Mouse (Mus musculus): ENCODE measurements around the gene Bhlhe41.

Bhlhe41 gene

DNA sequence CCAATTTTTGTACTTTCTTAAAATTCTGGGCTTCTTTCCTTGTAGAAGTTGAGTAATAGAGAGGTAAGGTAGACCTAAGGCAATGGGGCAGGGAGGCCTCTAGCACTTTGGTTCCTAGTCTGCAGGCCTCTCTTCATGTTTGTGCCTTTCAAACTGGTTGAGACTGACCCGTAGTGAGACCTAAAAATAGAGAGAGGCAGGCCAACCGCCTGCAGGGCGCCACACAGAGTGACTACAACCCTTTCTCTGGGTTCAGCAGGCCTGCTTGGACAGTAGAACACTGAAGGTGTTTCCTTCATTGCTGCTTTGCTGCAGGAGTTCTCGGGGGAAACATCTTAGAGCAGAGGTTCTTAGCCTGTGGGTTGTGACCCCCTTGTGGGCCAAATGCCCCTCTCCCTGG, 5.6 kb upstream of the Bhlhe41 start:
- no peak for DNase-seq (ENCODE audit: extremely low spot score)

DNA sequence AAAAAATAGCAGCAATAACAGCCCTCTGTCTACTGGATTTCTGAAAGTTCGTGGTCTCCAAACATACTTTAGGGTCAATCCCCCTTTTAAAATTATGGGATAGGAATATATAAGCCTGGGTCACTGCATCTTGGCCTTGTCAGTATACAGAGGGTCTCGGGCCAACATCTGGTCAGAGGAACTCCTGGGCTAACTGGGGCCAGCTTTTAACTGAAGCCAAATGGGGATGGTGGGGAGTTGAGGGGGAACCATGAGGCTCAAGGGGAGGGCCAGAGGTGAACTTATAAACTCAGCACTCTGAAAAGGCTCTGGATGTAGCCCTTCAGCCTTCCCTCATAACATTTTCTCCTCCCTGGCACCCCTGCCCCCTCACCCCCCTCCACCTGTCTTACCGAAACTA, 1.8 kb upstream of the Bhlhe41 start:
- DNase-seq (ENCODE audit: extremely low spot score), result no peak

DNA sequence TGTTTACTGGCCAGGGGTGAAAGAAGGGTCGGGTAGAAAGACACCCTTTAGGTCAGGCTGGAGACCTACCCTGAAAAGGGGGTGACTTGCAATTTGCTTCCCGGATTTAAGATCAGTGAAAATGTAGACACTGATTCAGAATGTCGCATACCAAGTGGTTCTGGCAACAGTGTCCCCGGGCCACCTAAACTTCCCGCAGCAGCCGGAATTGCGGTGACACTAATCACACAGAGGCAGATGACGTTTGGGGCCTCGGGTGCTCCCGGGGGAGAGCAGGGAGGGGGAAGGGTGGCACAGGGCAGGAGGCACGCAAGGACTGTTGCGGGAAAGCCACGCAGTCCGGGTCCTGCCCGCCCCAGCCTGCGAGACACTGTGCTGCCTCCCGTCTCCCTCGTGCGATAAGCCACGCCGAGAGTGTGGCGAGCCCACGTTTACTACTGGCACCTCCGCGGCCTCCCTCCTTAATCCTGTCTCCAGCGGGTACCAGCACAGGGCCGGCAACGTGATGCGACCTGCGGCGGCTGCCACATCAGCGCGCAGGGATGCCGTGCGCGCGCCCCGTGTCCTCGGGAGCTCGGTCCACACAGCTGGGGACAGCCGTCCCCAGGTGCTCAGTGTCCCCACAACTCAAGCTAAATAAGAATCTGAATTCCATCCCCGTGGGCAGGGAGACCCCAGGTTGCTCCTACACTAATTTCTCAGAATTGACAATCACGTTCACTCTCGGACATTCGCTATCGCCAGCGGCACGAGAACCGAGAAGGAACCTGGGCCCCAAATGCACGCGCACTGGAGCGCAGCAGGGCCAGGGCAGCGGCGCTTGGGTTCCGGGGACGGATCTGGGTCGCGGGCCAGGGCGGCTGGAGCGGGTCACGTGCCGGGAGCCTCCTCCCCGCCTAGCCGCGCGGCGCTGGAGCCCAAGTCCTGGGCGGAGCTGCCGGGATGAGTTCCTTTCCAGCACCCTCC, 811 bp upstream of the Bhlhe41 start:
- DNase-seq (ENCODE audit: extremely low spot score), result peak; percentile 66

DNA sequence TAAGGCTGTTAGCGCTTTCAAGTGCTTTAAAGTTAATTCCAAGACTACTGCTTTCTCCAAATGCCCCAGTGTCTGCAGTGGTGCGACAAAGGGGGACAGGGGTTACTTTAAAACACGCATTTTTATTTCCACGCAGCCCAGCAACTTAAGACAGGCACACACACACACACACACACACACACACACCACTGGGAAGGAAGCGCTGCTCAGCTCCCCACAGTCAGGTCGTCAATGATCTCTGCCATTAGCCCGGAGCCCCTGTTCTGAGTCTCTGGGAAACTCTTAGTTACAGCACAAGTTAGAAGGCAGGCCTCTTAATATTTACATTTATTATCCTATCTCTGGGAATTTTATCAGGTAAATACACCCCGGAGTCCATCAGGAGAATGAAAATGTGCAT, 1.2 kb downstream of the Bhlhe41 start:
- no peak for DNase-seq (ENCODE audit: extremely low spot score)

DNA sequence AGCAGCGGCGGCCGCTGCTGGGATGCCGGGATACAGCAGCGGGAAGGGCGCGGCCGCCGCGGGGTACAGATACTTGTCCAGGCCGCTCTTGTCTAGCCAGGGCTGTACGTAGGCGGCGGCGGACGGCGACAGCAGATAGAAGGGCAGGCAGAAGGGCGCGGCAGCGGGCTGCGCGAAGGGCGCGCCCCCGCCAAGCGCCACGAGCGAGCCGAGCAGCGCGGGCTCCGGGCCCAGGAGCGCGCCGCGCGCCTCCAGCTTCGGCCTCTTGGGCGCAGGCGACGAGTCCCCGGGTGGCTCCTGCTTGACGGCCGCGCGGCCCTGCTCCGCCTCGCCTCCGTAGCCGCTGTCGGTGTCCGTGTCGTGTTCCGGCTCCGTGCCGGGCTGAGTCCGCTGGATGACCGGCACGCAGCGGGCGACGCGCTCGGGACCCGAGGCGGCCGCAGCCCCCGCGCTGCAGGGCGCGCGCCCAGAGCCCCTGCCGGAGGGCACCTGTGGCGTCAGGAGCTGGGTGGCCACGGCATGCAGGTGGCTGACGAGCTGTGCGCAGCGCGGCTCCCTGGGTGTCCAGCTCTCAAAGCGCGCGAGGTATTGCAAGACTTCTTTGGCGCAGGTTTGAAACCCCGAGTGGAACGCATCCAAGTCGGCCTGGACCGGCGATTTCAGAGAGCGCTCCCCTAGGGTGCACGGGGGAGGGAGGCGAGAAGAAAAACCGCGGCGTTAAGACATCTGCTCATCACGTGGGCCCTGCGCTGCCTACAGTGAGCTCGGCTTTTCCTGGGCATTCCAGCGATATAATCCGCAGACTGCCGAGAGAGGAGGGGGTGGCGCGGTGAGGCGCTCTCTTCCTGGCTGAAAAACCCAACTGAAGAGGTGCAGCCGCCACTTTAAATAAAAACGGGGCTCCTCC, 2.0 kb downstream of the Bhlhe41 start:
- DNase-seq (ENCODE audit: extremely low spot score), result peak; percentile 67

DNA sequence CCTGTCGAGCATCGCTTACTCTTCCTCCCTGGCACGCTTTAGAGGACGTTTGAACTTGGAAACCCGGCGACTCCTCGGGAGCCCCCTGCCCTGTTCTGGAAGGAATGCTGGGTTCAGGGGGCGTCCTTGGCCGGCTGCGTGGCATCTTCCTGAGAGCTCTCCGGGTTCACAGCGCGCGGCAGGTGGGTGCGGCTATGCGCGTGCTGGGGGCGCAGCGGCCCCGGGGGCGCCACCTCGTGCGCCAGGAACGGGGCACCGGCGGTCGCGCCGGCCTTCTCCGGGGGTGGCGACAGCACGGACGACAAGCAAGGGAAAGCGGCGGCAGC, 2.7 kb downstream of the Bhlhe41 start:
- DNase-seq (ENCODE audit: extremely low spot score), result no peak

DNA sequence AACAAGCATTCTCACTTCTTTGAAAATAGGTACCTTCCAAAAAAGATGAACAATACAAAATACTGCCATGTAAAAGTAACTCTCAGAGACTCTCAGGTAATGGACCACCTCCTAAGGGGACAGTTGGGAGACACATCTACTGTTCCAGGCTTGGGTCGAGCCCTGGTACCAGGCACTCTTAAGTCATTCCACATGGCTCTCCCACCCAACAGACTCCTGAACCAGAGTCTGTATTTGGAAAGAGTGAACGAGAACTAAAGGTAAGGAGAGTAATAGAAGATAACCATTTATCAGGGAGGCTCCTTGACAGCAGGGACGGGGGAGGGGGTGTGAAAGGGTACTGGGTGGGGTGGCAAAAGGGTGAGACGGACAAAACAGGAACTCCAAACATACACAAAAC, 3.0 kb downstream of the Bhlhe41 start:
- no peak for DNase-seq (ENCODE audit: extremely low spot score)

DNA sequence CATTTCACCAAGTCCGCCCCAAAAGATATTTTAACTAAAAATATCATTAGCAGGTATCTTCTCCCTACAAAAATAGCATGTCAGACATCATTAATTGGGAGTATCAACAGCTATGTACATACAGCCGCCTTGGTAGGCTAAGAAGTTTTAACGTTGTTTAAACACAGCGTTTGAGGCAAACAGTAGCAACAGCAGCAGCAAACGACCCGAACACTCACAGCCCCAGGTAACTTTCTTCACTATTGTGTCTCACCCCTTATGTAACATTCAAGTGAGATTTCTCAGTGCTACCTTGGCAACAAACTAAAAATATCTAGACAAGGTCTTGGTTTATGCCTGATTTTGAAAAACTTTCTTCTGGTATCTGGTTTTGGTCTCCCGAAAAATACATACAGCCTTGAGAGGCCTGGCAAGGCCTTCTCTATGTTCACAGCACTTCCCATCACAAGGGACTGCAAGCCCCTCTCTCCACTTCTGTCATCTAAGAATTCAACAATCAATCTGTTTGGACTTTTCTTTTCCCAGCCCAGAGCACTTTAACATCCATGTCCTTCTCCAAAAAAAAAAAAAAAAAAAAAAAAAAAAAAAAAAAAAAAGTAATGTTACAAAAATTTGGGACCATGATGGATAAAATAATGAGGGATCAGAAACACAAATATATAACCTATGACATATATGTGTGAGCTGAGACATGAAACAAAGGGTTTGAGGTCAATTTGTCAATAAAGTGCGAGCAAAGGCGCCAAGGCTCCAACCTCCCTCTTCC, 3.7 kb downstream of the Bhlhe41 start:
- no peak for DNase-seq (ENCODE audit: extremely low spot score)

DNA sequence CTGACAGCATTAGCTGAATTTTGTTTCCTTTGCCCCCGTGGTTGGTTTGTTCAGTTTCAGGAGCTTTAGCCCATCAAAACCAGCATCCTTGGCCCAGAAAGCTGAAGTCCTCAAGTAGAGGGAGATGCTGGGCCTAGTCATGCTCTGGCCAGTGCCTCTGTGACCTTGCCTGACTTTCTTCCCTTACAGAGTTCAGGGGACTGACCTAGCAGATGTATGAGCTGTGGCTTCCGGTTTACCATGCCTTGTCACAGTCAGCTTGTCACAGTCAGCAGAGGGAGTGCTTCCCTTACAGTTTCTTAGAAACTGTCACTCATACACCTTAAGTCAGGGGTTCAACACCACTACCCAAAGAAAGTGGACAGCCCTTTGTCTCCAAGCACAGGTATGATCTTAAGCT, 5.0 kb downstream of the Bhlhe41 start:
- no peak for DNase-seq (ENCODE audit: extremely low spot score)

DNA sequence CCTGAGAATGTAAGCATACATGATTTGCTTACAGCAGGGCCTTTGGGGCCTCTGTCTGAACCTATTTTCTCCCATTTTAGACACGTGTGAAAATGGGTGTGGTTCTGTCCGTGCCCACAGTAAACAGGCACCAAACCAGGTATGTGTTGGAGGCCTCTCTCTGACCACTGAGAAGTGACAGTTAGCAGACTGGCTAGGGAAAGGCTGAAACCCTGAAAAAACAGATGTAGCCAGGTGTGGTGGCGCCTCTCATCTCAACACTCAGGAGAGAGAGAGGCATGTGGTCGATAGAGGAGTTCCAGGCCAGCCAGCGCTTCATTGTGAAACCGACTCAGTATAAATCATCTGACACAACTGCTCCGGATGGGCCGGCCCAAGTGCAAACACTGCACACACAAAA, 6.9 kb downstream of the Bhlhe41 start:
- DNase-seq (ENCODE audit: extremely low spot score), result no peak

DNA sequence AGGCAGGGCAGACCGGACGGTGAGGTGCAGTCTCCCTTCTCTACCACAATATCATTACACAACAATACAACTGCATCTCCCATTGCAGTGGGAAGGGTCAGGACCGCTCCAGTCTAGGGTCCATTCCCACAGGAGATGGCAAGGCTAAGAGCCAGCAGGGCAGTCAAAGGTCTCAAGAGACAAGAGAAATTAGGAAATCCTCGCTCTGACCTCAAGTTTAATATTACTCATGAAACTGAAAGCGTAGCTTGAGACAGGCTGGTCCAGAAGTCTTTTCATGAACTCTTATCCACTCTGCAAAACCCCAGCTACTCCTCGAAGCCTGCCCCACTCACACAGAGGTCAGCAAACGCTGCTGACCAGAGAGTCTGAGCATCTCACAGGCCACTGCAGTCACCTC, 7.9 kb downstream of the Bhlhe41 start:
- DNase-seq (ENCODE audit: extremely low spot score), result no peak

DNA sequence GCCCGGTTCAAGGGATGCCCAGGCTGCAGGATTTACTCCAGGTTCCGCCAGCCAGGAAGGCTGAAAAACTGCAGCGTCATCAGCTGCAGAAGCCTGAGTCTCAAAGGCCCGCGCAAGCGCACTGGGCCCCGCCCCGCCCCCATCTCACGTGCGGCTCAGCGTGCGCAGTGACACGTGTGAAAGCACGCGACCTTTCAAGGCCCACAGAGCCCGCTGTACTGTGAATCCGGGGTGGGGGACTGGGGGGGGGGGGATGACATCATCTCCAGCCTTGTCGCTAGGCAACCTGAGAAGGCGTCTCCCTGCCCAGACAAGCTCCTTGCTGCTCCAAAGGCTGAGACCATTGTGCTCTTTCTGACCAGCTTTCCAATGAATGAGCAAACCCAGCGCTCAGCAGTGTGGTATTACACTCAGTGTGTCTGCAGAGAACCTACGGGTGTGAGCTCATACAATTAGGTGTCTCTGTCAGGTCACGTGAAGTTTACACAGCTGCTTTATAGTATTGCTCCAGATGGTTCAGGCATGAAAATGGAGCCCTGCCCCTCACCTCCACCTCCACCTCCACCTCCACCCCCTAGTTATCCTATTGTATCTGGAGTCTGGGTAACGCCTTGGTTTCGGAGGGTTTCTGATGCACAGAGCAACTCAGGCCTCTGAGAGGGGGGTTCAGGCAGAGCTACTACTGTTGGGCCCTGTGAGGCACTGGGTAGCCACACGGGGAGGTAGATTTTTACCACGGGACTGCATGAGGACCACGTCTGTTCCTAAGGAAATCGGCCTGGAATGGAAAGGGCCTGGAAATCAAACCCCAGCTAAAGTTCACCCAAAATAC, 9.4 kb downstream of the Bhlhe41 start:
- DNase-seq (ENCODE audit: extremely low spot score), result peak; percentile 98

DNA sequence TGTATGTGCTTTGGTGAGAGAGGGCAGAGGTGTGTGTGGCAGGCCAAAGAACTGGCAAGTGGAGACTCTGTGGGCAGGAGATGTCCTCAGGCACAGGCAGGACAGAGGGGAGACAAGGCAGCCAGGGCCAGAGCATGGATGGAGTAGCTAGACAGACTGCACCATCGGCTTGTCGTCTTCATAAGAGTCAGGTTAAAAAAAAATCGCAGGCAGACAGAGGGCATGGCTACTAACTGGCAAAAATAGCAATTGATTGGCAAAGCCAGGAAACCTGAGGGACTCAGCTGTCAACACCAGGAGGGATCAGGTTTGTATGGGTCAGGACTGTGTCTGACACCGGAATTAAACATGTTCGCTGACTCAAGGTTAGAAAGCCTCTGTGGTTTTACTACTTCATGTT, 10.6 kb downstream of the Bhlhe41 start:
- no peak for DNase-seq (ENCODE audit: extremely low spot score)

DNA sequence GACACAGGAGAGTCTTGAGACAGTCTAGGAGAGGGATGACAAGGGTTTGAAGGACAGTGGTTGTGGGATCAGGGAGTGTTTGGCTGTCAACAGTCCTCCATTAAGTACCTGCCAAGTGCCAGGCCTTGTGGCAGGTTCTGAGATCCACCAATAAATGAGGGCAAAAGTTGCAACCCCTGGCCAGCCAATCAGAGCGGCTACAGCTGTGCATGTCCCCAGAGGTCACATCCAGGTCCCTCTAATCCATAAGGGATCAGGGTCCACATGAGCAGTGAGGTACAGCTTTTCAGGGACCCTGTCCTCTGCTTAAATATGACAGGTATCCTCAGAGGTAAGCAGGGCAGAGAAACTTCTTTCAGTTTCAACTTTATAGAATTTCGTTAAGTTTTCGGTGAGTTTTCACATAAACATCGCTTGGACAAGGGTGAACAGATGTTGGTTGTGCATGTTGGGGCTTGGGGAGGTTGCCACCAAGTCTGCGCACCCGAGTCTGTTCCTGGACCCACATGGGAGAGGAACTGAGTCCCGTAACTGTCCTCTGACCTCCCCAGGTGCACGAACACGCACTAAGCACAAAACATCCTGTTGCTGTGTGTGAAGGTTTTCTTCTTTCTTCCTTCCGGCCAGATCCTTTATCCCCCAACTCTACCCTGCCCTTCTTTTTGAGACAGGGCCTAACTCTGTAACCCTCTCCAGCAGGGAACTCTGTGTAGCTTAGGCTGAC, 11.8 kb downstream of the Bhlhe41 start:
- no peak for DNase-seq (ENCODE audit: extremely low spot score)

DNA sequence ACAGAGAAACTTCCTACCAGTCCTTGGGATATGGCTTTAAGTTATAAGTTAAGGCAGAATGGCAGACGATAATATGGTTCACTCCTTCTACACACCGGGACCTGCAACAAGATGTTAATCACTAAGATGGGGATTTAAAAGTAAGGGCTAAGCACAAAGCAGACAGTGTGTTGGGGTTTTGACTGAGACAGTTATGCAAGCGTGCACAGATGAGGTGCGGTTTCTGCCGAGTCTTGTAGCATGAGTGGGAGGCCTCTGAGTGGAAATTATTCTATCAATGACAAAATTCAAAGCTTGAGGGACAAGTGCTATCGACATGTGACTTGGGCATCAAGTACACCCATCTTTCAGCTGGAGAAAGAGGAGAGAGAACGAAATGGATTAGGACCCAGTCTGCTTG, 12.7 kb downstream of the Bhlhe41 start:
- DNase-seq (ENCODE audit: extremely low spot score), result no peak

DNA sequence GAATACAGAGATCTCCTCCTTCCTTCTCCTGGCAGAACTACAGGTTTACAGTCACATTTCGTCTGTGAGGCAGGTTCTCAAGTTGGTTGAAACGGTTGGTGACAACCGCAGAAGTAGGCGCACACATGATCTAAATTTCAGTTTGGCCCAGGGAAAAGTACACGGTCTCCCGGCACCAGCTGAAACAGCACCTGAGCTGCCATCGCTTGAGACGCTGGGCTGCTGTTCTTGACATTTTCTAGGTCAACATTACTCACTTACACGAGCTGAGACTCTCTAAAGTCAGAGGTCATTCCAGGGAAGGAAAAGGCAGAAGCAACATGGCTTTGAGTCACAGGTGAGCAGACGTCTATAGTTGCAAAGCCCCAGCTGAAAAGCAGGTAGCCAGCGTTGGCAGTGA, 13.4 kb downstream of the Bhlhe41 start:
- no peak for DNase-seq (ENCODE audit: extremely low spot score)

DNA sequence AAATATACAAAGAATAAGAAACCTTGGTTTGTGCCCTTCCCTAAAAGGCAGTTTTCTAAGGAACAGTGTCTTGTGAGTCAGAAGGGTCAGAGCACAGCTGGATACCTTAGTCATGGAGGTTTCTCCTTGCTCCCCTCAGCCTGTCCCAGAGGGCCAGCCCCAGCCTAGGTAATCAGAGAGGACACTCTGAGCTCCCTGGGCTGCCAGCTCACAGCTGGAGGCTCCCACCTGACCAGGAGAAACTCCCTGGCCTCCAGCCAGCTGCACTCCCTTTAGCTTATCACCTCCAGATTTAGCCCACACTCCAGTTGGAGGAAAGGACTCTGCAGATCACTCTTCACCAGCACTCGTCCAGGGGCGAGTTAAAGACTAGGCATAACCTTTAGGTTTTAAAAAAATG, 14.6 kb downstream of the Bhlhe41 start:
- no peak for DNase-seq (ENCODE audit: extremely low spot score)

DNA sequence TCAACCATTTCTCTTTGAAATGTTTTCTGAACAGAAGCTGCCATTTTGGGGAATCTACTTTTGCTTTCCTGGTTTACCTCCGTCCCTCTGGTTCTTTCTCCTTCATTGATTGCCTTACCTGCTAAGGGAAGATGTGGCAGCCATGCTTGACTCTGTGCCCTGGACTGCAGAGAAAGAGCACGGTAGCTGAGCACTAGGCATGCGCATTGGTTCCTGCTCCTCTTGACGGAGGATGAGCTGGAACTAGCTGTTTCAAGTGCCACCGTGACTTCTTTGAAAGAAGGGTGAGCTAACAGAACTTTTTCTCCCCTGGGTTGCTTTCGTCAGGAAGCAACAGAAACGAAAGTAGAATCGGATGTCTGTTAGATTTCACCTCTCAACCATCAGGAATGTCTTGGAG, 17.7 kb downstream of the Bhlhe41 start:
- DNase-seq (ENCODE audit: extremely low spot score), result no peak

DNA sequence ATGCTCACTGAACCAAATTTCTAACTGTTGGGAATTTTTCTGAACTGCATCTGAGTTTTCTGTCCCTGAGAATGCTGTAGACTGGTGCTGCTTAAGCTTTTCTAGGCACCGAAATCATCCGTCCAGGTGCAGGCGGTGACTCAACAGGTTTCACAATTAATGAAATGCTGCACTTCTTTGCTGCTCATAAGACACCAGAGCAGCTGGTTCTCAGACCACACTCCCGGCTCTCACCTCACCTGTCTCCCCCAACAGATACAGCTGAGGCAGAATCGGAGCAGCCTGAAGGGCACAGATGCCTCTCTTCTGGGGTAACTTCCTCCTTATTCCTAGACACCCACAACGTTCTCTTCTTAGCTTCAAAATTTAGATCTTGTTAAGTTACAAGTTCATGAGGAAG, 18.4 kb downstream of the Bhlhe41 start:
- no peak for DNase-seq (ENCODE audit: extremely low spot score)

DNA sequence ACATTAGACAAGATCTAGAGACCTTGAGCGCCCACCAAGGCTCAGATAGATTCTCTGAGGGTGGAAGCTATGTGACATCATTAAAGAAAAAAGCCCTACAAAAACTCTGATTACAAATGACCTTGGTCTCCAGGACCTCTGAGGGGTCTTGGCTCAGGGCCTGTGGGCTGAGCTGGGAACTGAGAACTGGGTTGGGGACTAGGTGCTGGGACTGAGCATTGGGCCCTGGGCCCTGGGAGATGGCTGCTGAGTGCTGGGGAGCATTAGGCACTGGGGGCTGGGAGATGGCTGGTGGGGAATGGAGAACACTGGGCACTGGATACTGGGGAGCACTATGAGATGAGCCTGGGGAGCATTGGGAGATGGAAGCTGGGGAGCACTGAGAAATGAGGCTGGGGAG, 19.3 kb downstream of the Bhlhe41 start:
- DNase-seq (ENCODE audit: extremely low spot score), result no peak

DNA sequence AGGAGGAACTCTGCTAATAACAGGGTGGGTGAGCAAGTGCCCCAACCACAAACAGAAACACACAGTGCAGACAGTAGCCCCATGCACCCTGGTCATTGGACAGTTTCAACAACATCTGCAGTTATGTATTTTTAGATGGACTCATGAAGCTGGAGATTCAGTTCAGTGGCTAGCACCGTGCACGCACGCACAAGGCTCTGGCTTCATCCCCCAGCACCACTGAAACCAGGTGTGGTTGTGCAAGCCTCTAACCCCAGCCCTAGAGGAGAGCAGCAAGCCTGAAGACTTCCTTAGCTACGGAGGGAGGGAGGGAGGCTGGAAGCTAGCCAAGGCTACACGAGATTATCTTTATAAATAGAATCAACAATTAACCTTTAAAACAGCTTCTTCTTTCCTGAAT, 19.7 kb downstream of the Bhlhe41 start:
- DNase-seq (ENCODE audit: extremely low spot score), result no peak

Data from embryo, embryonic 9.5 days (tissue).